Mouse (Mus musculus): Measurements from ENCODE around the gene Gm17535. TPM values are rescaled to one million over a fixed set of nuclear protein-coding genes. Genes with fewer than 3 reads are reported as not detected.
"Not testable (repeated sequence)": the region's sequence is repeated elsewhere in the genome, so short reads cannot be mapped to it uniquely, and the experiment has no call there.

The Gm17535 gene
- polyA plus RNA-seq, 2 experiments, result not detected

GRCm38 (mm10) chr9:3026741-3027140 lies 7.7 kb upstream of the Gm17535 start:
- H3K27ac ChIP-seq; H3K4me1 ChIP-seq (replicated peaks; ENCODE audit: control insufficient read depth in 2 of 2, insufficient read depth in 2 of 2, low read length in 1 of 2); H3K36me3 ChIP-seq (replicated peaks; ENCODE audit: control insufficient read depth, insufficient read depth, low read depth); ATAC-seq (ENCODE audit: insufficient read depth); H3K9ac ChIP-seq (replicated peaks); H3K4me3 ChIP-seq (ENCODE audit: insufficient read depth in 1 of 2, low read depth in 2 of 2, low read length in 2 of 2); H3K9me3 ChIP-seq (ENCODE audit: control insufficient read depth, low read length); H3K27me3 ChIP-seq (ENCODE audit: control insufficient read depth, insufficient read depth, low read length); H3K4me2 ChIP-seq (ENCODE audit: low read depth); DNase-seq (ENCODE audit: low read depth in 3 of 3, low spot score in 3 of 3): not testable (repeated sequence)
- WGBS (ENCODE audit: insufficient replicate concordance), result 55% methylated on average over 9 of the region's 9 CpGs

GRCm38 (mm10) chr9:3027200-3027599 lies 7.2 kb upstream of the Gm17535 start:
- WGBS (ENCODE audit: insufficient replicate concordance), result 59% methylated on average over 9 of the region's 9 CpGs
- ATAC-seq (ENCODE audit: insufficient read depth), result not testable (repeated sequence)

DNA sequence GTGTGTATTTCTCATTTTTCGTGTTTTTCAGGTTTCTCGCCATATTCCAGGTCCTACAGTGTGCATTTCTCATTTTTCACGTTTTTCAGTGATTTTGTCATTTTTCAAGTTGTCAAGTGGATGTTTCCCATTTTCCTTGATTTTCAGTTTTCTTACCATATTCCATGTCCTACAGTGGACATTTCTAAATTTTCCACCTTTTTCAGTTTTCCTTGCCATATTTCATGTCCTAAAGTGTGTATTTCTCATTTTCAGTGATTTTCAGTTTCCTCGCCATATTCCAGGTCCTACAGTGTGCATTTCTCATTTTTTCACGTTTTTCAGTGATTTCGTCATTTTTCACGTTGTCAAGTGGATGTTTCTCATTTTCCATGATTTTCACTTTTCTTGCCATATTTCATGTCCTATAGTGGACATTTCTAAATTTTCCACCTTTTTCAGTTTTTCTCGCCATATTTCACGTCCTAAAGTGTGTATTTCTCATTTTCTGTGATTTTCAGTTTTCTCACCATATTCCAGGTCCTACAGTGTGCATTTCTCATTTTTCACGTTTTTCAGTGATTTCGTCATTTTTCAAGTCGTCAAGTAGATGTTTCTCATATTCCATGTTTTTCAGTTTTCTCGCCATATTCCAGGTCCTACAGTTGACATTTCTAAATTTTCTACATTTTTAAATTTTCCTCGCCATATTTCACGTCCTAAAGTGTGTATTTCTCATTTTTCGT lies 5.0 kb upstream of the Gm17535 start:
- H3K27ac ChIP-seq; DNase-seq (ENCODE audit: low read depth in 3 of 3, low spot score in 3 of 3); H3K4me3 ChIP-seq (ENCODE audit: insufficient read depth in 1 of 2, low read depth in 2 of 2, low read length in 2 of 2); ATAC-seq (ENCODE audit: insufficient read depth); H3K36me3 ChIP-seq (replicated peaks; ENCODE audit: control insufficient read depth, insufficient read depth, low read depth); H3K4me2 ChIP-seq (ENCODE audit: low read depth); H3K4me1 ChIP-seq (replicated peaks; ENCODE audit: control insufficient read depth in 2 of 2, insufficient read depth in 2 of 2, low read length in 1 of 2); H3K27me3 ChIP-seq (ENCODE audit: control insufficient read depth, insufficient read depth, low read length); H3K9me3 ChIP-seq (ENCODE audit: control insufficient read depth, low read length); H3K9ac ChIP-seq (replicated peaks): not testable (repeated sequence)
- WGBS (ENCODE audit: insufficient replicate concordance), result 51% methylated on average over 12 of the region's 16 CpGs

More at GRCm38 (mm10) chr9:3027200-3027599, 7.2 kb upstream of the Gm17535 start:
- not testable (repeated sequence) for H3K4me1 ChIP-seq (replicated peaks; ENCODE audit: control insufficient read depth in 2 of 2, insufficient read depth in 2 of 2, low read length in 1 of 2); H3K27ac ChIP-seq; H3K36me3 ChIP-seq (replicated peaks; ENCODE audit: control insufficient read depth, insufficient read depth, low read depth); H3K4me2 ChIP-seq (ENCODE audit: low read depth); H3K9me3 ChIP-seq (ENCODE audit: control insufficient read depth, low read length); H3K4me3 ChIP-seq (ENCODE audit: insufficient read depth in 1 of 2, low read depth in 2 of 2, low read length in 2 of 2); H3K27me3 ChIP-seq (ENCODE audit: control insufficient read depth, insufficient read depth, low read length); H3K9ac ChIP-seq (replicated peaks)
- peak in 2 of 3 experiments; percentile 52 to 66 for DNase-seq (ENCODE audit: low read depth in 3 of 3, low spot score in 3 of 3)

DNA sequence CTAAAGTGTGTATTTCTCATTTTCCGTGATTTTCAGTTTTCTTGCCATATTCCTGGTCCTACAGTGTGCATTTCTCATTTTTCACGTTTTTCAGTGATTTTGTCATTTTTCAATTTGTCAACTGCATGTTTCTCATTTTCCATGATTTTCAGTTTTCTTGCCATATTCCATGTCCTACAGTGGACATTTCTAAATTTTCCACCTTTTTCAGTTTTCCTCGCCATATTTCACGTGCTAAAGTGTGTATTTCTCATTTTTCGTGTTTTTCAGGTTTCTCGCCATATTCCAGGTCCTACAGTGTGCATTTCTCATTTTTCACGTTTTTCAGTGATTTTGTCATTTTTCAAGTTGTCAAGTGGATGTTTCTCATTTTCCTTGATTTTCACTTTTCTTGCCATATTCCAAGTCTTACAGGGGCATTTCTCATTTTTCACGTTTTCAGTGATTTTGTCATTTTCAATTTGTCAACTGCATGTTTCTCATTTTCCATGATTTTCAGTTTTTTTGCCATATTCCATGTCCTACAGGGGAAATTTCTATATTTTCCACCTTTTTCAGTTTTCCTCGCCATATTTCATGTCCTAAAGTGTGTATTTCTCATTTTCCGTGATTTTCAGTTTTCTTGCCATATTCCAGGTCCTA lies 3.6 kb upstream of the Gm17535 start:
- not testable (repeated sequence) for H3K27ac ChIP-seq; H3K4me3 ChIP-seq (ENCODE audit: insufficient read depth in 1 of 2, low read depth in 2 of 2, low read length in 2 of 2); H3K4me1 ChIP-seq (replicated peaks; ENCODE audit: control insufficient read depth in 2 of 2, insufficient read depth in 2 of 2, low read length in 1 of 2); H3K4me2 ChIP-seq (ENCODE audit: low read depth); H3K9ac ChIP-seq (replicated peaks); H3K9me3 ChIP-seq (ENCODE audit: control insufficient read depth, low read length); H3K36me3 ChIP-seq (replicated peaks; ENCODE audit: control insufficient read depth, insufficient read depth, low read depth); ATAC-seq (ENCODE audit: insufficient read depth); H3K27me3 ChIP-seq (ENCODE audit: control insufficient read depth, insufficient read depth, low read length)
- 65% methylated on average over 2 of the region's 10 CpGs for whole genome bisulfite sequencing (ENCODE audit: insufficient replicate concordance)
- peak in 2 of 3 experiments; percentile 96 to 99 for DNase-seq (ENCODE audit: low read depth in 3 of 3, low spot score in 3 of 3)

DNA sequence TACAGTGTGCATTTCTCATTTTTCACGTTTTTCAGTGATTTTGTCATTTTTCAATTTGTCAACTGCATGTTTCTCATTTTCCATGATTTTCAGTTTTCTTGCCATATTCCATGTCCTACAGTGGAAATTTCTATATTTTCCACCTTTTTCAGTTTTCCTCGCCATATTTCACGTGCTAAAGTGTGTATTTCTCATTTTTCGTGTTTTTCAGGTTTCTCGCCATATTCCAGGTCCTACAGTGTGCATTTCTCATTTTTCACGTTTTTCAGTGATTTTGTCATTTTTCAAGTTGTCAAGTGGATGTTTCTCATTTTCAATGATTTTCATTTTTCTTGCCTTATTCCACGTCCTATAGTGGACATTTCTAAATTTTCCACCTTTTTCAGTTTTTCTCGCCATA lies 2.2 kb downstream of the Gm17535 start, which contains the start of gene Gm10715:
Gene Gm10715 (plus strand): TSS at position 301 of the 400 bp plus-strand sequence.
- H3K4me3 ChIP-seq (ENCODE audit: insufficient read depth in 1 of 2, low read depth in 2 of 2, low read length in 2 of 2); H3K4me1 ChIP-seq (replicated peaks; ENCODE audit: control insufficient read depth in 2 of 2, insufficient read depth in 2 of 2, low read length in 1 of 2); H3K36me3 ChIP-seq (replicated peaks; ENCODE audit: control insufficient read depth, insufficient read depth, low read depth); H3K27me3 ChIP-seq (ENCODE audit: control insufficient read depth, insufficient read depth, low read length); H3K4me2 ChIP-seq (ENCODE audit: low read depth); H3K27ac ChIP-seq; ATAC-seq (ENCODE audit: insufficient read depth); DNase-seq (ENCODE audit: low read depth in 3 of 3, low spot score in 3 of 3); H3K9me3 ChIP-seq (ENCODE audit: control insufficient read depth, low read length); H3K9ac ChIP-seq (replicated peaks): not testable (repeated sequence)
- 56% methylated on average over 6 of the region's 8 CpGs for WGBS (ENCODE audit: insufficient replicate concordance)

GRCm38 (mm10) chr9:3038161-3038560 lies 3.8 kb downstream of the Gm17535 start:
- not testable (repeated sequence) for H3K27ac ChIP-seq; H3K27me3 ChIP-seq (ENCODE audit: control insufficient read depth, insufficient read depth, low read length); H3K9ac ChIP-seq (replicated peaks); H3K4me1 ChIP-seq (replicated peaks; ENCODE audit: control insufficient read depth in 2 of 2, insufficient read depth in 2 of 2, low read length in 1 of 2); H3K4me2 ChIP-seq (ENCODE audit: low read depth); ATAC-seq (ENCODE audit: insufficient read depth); H3K36me3 ChIP-seq (replicated peaks; ENCODE audit: control insufficient read depth, insufficient read depth, low read depth); H3K4me3 ChIP-seq (ENCODE audit: insufficient read depth in 1 of 2, low read depth in 2 of 2, low read length in 2 of 2); H3K9me3 ChIP-seq (ENCODE audit: control insufficient read depth, low read length)
- WGBS (ENCODE audit: insufficient replicate concordance), result 42% methylated on average over 4 of the region's 4 CpGs
- peak in 2 of 3 experiments; percentile 14 to 20 for DNase-seq (ENCODE audit: low read depth in 3 of 3, low spot score in 3 of 3)

Small RNAs within 50 kb of the gene (microRNA-seq; reads per million reads assigned to microRNA genes)
- not detected for gene Mir101c

Other genes with a start within 250 kb of the Gm17535 start
- not detected in 2 replicates for gene Gm10722, start 33.7 kb upstream of the Gm17535 start, polyA plus RNA-seq (2012; rRNA removed)
- gene Gm10722, start 33.7 kb upstream of the Gm17535 start, polyA plus RNA-seq (2014; fragmentation: Nextera tagmentation; extraction: Ambion mirVana), result not detected in 2 replicates
- not detected in 2 replicates for gene Gm11168, start 31.3 kb upstream of the Gm17535 start, polyA plus RNA-seq (2012; rRNA removed)
- not detected in 2 replicates for gene Gm11168, start 31.3 kb upstream of the Gm17535 start, polyA plus RNA-seq (2014; fragmentation: Nextera tagmentation; extraction: Ambion mirVana)
- not detected in 2 replicates for gene Gm10721, start 21.5 kb upstream of the Gm17535 start, polyA plus RNA-seq (2012; rRNA removed)
- not detected in 2 replicates for gene Gm10721, start 21.5 kb upstream of the Gm17535 start, polyA plus RNA-seq (2014; fragmentation: Nextera tagmentation; extraction: Ambion mirVana)
- gene Gm10720, start 18.9 kb upstream of the Gm17535 start, polyA plus RNA-seq (2012; rRNA removed), result not detected in 2 replicates
- not detected in 2 replicates for gene Gm10720, start 18.9 kb upstream of the Gm17535 start, polyA plus RNA-seq (2014; fragmentation: Nextera tagmentation; extraction: Ambion mirVana)
- gene Gm10719, start 17.2 kb upstream of the Gm17535 start, polyA plus RNA-seq (2012; rRNA removed), result not detected in 2 replicates
- gene Gm10719, start 17.2 kb upstream of the Gm17535 start, polyA plus RNA-seq (2014; fragmentation: Nextera tagmentation; extraction: Ambion mirVana), result not detected in 2 replicates
- not detected in 2 replicates for gene Gm10718, start 11.1 kb upstream of the Gm17535 start, polyA plus RNA-seq (2012; rRNA removed)
- gene Gm10718, start 11.1 kb upstream of the Gm17535 start, polyA plus RNA-seq (2014; fragmentation: Nextera tagmentation; extraction: Ambion mirVana), result not detected in 2 replicates
- gene Gm10717, start 9.2 kb upstream of the Gm17535 start, polyA plus RNA-seq (2012; rRNA removed), result not detected in 2 replicates
- gene Gm10717, start 9.2 kb upstream of the Gm17535 start, polyA plus RNA-seq (2014; fragmentation: Nextera tagmentation; extraction: Ambion mirVana), result not detected in 2 replicates
- not detected in 2 replicates for gene Gm10715, start 2.3 kb downstream of the Gm17535 start, polyA plus RNA-seq (2012; rRNA removed)
- gene Gm10715, start 2.3 kb downstream of the Gm17535 start, polyA plus RNA-seq (2014; fragmentation: Nextera tagmentation; extraction: Ambion mirVana), result not detected in 2 replicates

Data from liver, embryonic 14.5 days (tissue).